Mouse (Mus musculus) CH12.LX (cell line): ENCODE results near the gene Ppm1l. TPM values are rescaled to one million over a fixed set of nuclear protein-coding genes. Genes with fewer than 3 reads are reported as not detected.

Experiments used
- DNase-seq: peaks from one replicate; pipeline ENCODE4 v3.0.0-alpha.2; 2013; ENCODE audit errors: extremely low read depth
- H3K27ac ChIP-seq: 2 replicates; pipeline ENCODE4 v1.5.1; 2012; ENCODE audit warnings: low read depth, mild to moderate bottlenecking, control low read depth, moderate library complexity; ENCODE audit not compliant: insufficient read depth
- H3K27me3 ChIP-seq: replicated peaks from 2 replicates; pipeline ENCODE3; 2012; ENCODE audit warnings: inconsistent platforms
- H3K36me3 ChIP-seq, 2 experiments: replicated peaks in 1 of 2; 2 replicates each; pipeline versions ENCODE3 to v1.6.1; 2012; ENCODE audit warnings: inconsistent platforms in 1 of 2, low read length in 1 of 2, mild to moderate bottlenecking in 1 of 2, mixed read lengths in 1 of 2, moderate library complexity in 1 of 2; ENCODE audit not compliant: control insufficient read depth in 1 of 2, insufficient read depth in 1 of 2
- H3K4me1 ChIP-seq, 2 experiments: 2 replicates each; pipeline ENCODE4 v1.6.1; 2012; ENCODE audit warnings: inconsistent platforms in 1 of 2, moderate library complexity in 1 of 2; ENCODE audit not compliant: insufficient read depth in 2 of 2, control insufficient read depth in 1 of 2
- H3K4me2 ChIP-seq: 2 replicates; pipeline ENCODE4 v1.6.1; 2012; ENCODE audit warnings: low read depth, mild to moderate bottlenecking, control low read depth; ENCODE audit not compliant: poor library complexity, insufficient read depth, severe bottlenecking
- H3K4me3 ChIP-seq, 3 experiments: fragments of 150-350 bp in 1 of 3; sonication (generic) in 1 of 3; replicated peaks in 1 of 3; 2 replicates each; pipeline versions ENCODE3 to v1.5.1; 2011 to 2012; ENCODE audit warnings: low read depth in 2 of 3, low read length in 2 of 3, mild to moderate bottlenecking in 2 of 3, moderate library complexity in 2 of 3, control low read depth in 1 of 3, improper control_type of control experiment in 1 of 3, inconsistent platforms in 1 of 3, mixed read lengths in 1 of 3; ENCODE audit not compliant: poor library complexity in 1 of 3
- H3K79me2 ChIP-seq: replicated peaks from 2 replicates; pipeline ENCODE4 v1.6.1; 2012; ENCODE audit warnings: mild to moderate bottlenecking, moderate library complexity; ENCODE audit not compliant: control insufficient read depth, poor library complexity, insufficient read depth, severe bottlenecking; ENCODE audit errors: extremely low read depth
- H3K9ac ChIP-seq: 2 replicates; pipeline ENCODE4 v1.6.1; 2012; ENCODE audit warnings: low read depth, mild to moderate bottlenecking, control low read depth, moderate library complexity; ENCODE audit not compliant: insufficient read depth
- H3K9me3 ChIP-seq: replicated peaks from 2 replicates; pipeline ENCODE3; 2012; ENCODE audit warnings: low read length, inconsistent platforms, mixed read lengths
- BHLHE40 ChIP-seq: IDR thresholded peaks from 2 replicates; pipeline ENCODE4 v1.6.1; 2011; ENCODE audit warnings: mild to moderate bottlenecking, low read depth, low read length, improper control_type of control experiment
- CHD1 ChIP-seq: IDR thresholded peaks from 2 replicates; pipeline ENCODE4 v1.6.1; 2012; ENCODE audit warnings: low read depth, low read length, improper control_type of control experiment, inconsistent platforms
- E2F4 ChIP-seq: IDR thresholded peaks from 2 replicates; pipeline ENCODE4 v1.6.1; 2011; ENCODE audit warnings: low read depth, low read length, improper control_type of control experiment; ENCODE audit not compliant: insufficient replicate concordance
- ETS1 ChIP-seq: conservative IDR thresholded peaks from 2 replicates; pipeline ENCODE4 v1.6.1; 2012; ENCODE audit warnings: low read depth, mild to moderate bottlenecking, inconsistent platforms, low read length, improper control_type of control experiment, moderate library complexity
- HCFC1 ChIP-seq: IDR thresholded peaks from 2 replicates; pipeline ENCODE4 v1.6.1; 2012; ENCODE audit warnings: low read depth, mild to moderate bottlenecking, inconsistent platforms, low read length, improper control_type of control experiment
- KAT2A ChIP-seq: IDR thresholded peaks from 2 replicates; pipeline ENCODE4 v1.6.1; 2012; ENCODE audit warnings: low read length, improper control_type of control experiment, inconsistent platforms; ENCODE audit not compliant: insufficient replicate concordance
- MAX ChIP-seq: IDR thresholded peaks from 2 replicates; pipeline ENCODE4 v1.6.1; 2011; ENCODE audit warnings: low read length, improper control_type of control experiment
- MXI1 ChIP-seq: IDR thresholded peaks from 2 replicates; pipeline ENCODE4 v1.6.1; 2011; ENCODE audit warnings: mild to moderate bottlenecking, low read depth, low read length, improper control_type of control experiment
- MYC ChIP-seq: IDR thresholded peaks from 2 replicates; pipeline ENCODE4 v1.6.1; 2011; ENCODE audit warnings: low read depth, mild to moderate bottlenecking, improper control_type of control experiment, low read length
- NRF1 ChIP-seq: IDR thresholded peaks from 2 replicates; pipeline ENCODE4 v1.6.1; 2014; ENCODE audit warnings: low read depth, mild to moderate bottlenecking, inconsistent platforms, low read length, improper control_type of control experiment, moderate library complexity
- POLR2A ChIP-seq: IDR thresholded peaks from 2 replicates; pipeline ENCODE4 v1.6.1; 2011; ENCODE audit warnings: low read depth, mild to moderate bottlenecking, improper control_type of control experiment, low read length
- RAD21 ChIP-seq: IDR thresholded peaks from 2 replicates; pipeline ENCODE4 v1.6.1; 2011; ENCODE audit warnings: low read depth, mild to moderate bottlenecking, low read length, improper control_type of control experiment, moderate library complexity
- RCOR1 ChIP-seq: conservative IDR thresholded peaks from 2 replicates; pipeline ENCODE4 v1.6.1; 2012; ENCODE audit warnings: low read depth, mild to moderate bottlenecking, inconsistent platforms, low read length, improper control_type of control experiment
- SMC3 ChIP-seq: IDR thresholded peaks from 2 replicates; pipeline ENCODE4 v1.6.1; 2011; ENCODE audit warnings: low read depth, low read length, improper control_type of control experiment
- TBP ChIP-seq: conservative IDR thresholded peaks from 2 replicates; pipeline ENCODE4 v1.6.1; 2011; ENCODE audit warnings: low read depth, low read length, improper control_type of control experiment
- USF2 ChIP-seq: conservative IDR thresholded peaks from 2 replicates; pipeline ENCODE4 v1.6.1; 2011; ENCODE audit warnings: low read depth, low read length, improper control_type of control experiment
- ZC3H11A ChIP-seq: IDR thresholded peaks from 2 replicates; pipeline ENCODE4 v1.6.1; 2012; ENCODE audit warnings: low read depth, mild to moderate bottlenecking, inconsistent platforms, low read length, improper control_type of control experiment
- ZNF384 ChIP-seq: IDR thresholded peaks from 2 replicates; pipeline ENCODE4 v1.6.1; 2012; ENCODE audit warnings: low read depth, low read length, improper control_type of control experiment, inconsistent platforms
- dilution Hi-C: fragments of 300-500 bp; cut with MboI; formaldehyde crosslinking; loops from 2 replicates; pipeline ENCODE4 v1.14.3; 2020; ENCODE audit warnings: low sequenced_read_pairs; ENCODE audit not compliant: extremely low pct_unique_long_range_greater_than_20kb, extremely low pct_ligation_motif_present
- in situ Hi-C: fragments of 300-500 bp; cut with MboI; formaldehyde crosslinking; loops from 3 replicates; pipeline ENCODE4 v1.14.3; 2019; ENCODE audit warnings: low sequenced_read_pairs, low pct_ligation_motif_present, low pct_unique_long_range_greater_than_20kb, mixed read lengths
- polyA plus RNA-seq: library from polyadenylated mRNA; unstranded; fragments of >175 nt; gene quantifications from 2 replicates; pipeline ENCODE4 v1.2.1, GENCODE M21; 2012; ENCODE audit warnings: low read depth; ENCODE audit not compliant: insufficient read length
- total RNA-seq, 2 experiments: library from RNA; depleted of rRNA; stranded (reverse); fragments of 300-350 nt in 1 of 2; fragments of >200 nt in 1 of 2; gene quantifications; 2 replicates each; pipeline ENCODE4 v1.2.3; 2012 to 2014

Gene Ppm1l
- total and polyA plus RNA-seq, 3 experiments: 0.68 to 2.4 (median 1.7) TPM

DNA sequence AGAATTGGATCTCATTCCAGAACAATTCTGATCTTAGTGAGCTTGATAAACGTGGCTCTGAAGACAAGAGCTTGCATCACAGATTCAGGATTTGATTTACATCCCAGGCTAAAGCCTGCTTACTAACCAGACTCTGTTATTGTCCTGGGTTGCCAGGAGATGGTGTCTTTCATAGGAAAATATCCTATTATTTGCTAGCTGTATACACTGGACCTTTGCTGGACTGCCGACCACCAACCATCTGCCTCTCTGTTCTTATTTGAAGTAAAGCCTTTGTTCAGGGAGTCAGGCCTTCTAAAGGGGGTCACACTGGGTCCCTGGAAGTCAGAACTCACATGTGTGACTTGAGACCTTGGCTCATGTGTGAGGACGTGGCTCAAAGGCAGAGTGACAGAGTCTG is 111.6 kb downstream of the Ppm1l start:
- no peaks in the 10 kb centered on the region for H3K36me3 ChIP-seq
- no peaks in the 10 kb centered on the region for H3K9me3 ChIP-seq
- no peak overlapping the region for H3K4me3 ChIP-seq
- H3K79me2 ChIP-seq: no peaks in the 10 kb centered on the region
- no peak for TF ChIP-seq SMC3
- TF ChIP-seq ZC3H11A: no peak
- no peak for TF ChIP-seq HCFC1
- TF ChIP-seq ETS1: no peak
- no peak for TF ChIP-seq BHLHE40
- no peak for TF ChIP-seq CHD1
- TF ChIP-seq MYC: no peak
- no peak for TF ChIP-seq ZNF384
- no peak for TF ChIP-seq MAX
- TF ChIP-seq TBP: no peak
- TF ChIP-seq MXI1: no peak
- no peak for TF ChIP-seq NRF1
- no peak for TF ChIP-seq KAT2A
- TF ChIP-seq POLR2A: no peak
- TF ChIP-seq RCOR1: no peak
- no peak for TF ChIP-seq RAD21
- dilution Hi-C loops: no loop called here
- H3K27me3 ChIP-seq: no peaks in the 10 kb centered on the region
- no peak overlapping the region for H3K9ac ChIP-seq
- H3K4me2 ChIP-seq: no peak overlapping the region
- no peak for DNase-seq
- H3K27ac ChIP-seq: no peak overlapping the region
- H3K4me1 ChIP-seq: no peaks in the 10 kb centered on the region
- in situ Hi-C loops: no loop called here

DNA sequence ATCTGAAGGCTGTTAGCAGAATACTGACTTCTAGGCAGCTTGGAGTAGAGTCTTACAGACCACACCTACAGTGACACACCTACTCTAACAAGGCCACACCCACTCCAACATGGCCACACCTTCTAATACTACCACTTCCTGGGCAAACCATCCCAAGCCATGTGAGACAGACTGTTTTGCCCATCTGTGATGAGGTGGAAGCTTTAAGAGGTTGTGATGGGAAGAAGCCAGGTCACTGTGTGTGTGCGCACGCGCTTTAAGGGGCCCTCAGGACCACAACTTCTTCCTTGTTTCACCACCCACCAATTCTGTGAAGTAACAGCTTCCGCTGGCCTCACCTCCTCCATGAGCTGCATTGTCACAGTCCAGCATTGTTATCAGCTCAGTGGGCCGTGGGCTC is 112.7 kb downstream of the Ppm1l start:
- H3K4me1 ChIP-seq: no peaks in the 10 kb centered on the region
- TF ChIP-seq USF2 (no peak), HCFC1 (no peak), E2F4 (no peak), ZC3H11A (no peak), SMC3 (no peak)
- TF ChIP-seq, all 38 proteins: peak for 0
- Histone ChIP-seq H3K27ac (no peak overlapping the region), H3K4me2 (no peak overlapping the region), H3K27me3 (no peaks in the 10 kb centered on the region), H3K4me3 (no peak overlapping the region), H3K79me2 (no peaks in the 10 kb centered on the region), H3K9ac (no peak overlapping the region), H3K36me3 (no peaks in the 10 kb centered on the region), H3K9me3 (no peaks in the 10 kb centered on the region)
- dilution Hi-C loops (no loop called here), in situ Hi-C loops (no loop called here)
- DNase-seq: no peak
